In genomic region chr3:152209177-152209966, GRCm38 (mm10) we compare ENCODE assay signal across 8 mouse cellular contexts. TPM values are rescaled to one million over a fixed set of nuclear protein-coding genes. Genes with fewer than 3 reads are reported as not detected.
DNase-seq lines count a peak whose midpoint lies in the region; ATAC-seq and TF ChIP-seq lines count a peak whose summit lies in the region.

No protein-coding gene starts in this region.

- H3K36me3 ChIP-seq in ES-E14 (ENCODE audit: control insufficient read depth, insufficient read depth, low read length, poor library complexity, severe bottlenecking) = peaks cover 12% of the 10 kb centered on the region
- H3K36me3 ChIP-seq in embryonic facial prominence, embryonic 15.5 days = peaks cover 5% of the 10 kb centered on the region; the same call in 1 of the 2 replicates
- no peaks in the 10 kb centered on the region for H3K36me3 ChIP-seq in hindbrain, embryonic 15.5 days
- H3K36me3 ChIP-seq in lung, postnatal 0 days (ENCODE audit: insufficient read depth, low read length) = no peaks in the 10 kb centered on the region

- ATAC-seq in embryonic facial prominence, embryonic 15.5 days (ENCODE audit: insufficient number of reproducible peaks, low FRiP score, low TSS enrichment, low read depth) = peak; percentile 5; the same call in 1 of the 2 replicates
- peak; percentile 40 for ATAC-seq in hindbrain, embryonic 15.5 days (ENCODE audit: low FRiP score, low read depth)
- peak; percentile 29 for ATAC-seq in lung, postnatal 0 days

- H3K4me3 ChIP-seq in ES-E14 (ENCODE audit: insufficient read depth in 1 of 2, low read depth in 1 of 2, low read length in 2 of 2, poor library complexity in 1 of 2, severe bottlenecking in 1 of 2) = peak overlapping the region; percentile 81 to 98
- peak overlapping the region; percentile 93 for H3K4me3 ChIP-seq in embryonic facial prominence, embryonic 15.5 days (replicated peaks)
- H3K4me3 ChIP-seq in hindbrain, embryonic 15.5 days = peak overlapping the region; percentile 99
- H3K4me3 ChIP-seq in lung, postnatal 0 days (ENCODE audit: low read depth, low read length) = peak overlapping the region; percentile 84

- DNase-seq in heart, adult 18-20 months = peak; percentile 51 to 71
- no peak for DNase-seq in heart, postnatal 4 days
- no peak for DNase-seq in ES-E14 (ENCODE audit: low read depth, low spot score)
- DNase-seq in lung, postnatal 0 days (ENCODE audit: low spot score) = peak; percentile 81
- DNase-seq in skeletal muscle tissue, adult 2 months (ENCODE audit: low read depth, low spot score) = peak; percentile 64
- no peak for DNase-seq in cerebellum, postnatal 25 days

- H3K27me3 ChIP-seq in embryonic facial prominence, embryonic 15.5 days = no peaks in the 10 kb centered on the region
- H3K27me3 ChIP-seq in hindbrain, embryonic 15.5 days = no peaks in the 10 kb centered on the region
- no peaks in the 10 kb centered on the region for H3K27me3 ChIP-seq in lung, postnatal 0 days (replicated peaks; ENCODE audit: insufficient read depth, low read length)

- peak overlapping the region; percentile 93 for H3K27ac ChIP-seq in ES-E14 (ENCODE audit: insufficient read depth, low read depth, low read length, poor library complexity, severe bottlenecking)
- peak overlapping the region; percentile 100 for H3K27ac ChIP-seq in embryonic facial prominence, embryonic 15.5 days (replicated peaks)
- peak overlapping the region; percentile 100 for H3K27ac ChIP-seq in hindbrain, embryonic 15.5 days (replicated peaks)
- H3K27ac ChIP-seq in lung, postnatal 0 days (ENCODE audit: low read length) = peak overlapping the region; percentile 97

- H3K9me3 ChIP-seq in ES-E14 (ENCODE audit: control insufficient read depth, insufficient read depth, low read depth, low read length) = no peaks in the 10 kb centered on the region
- H3K9me3 ChIP-seq in embryonic facial prominence, embryonic 15.5 days (replicated peaks) = no peaks in the 10 kb centered on the region
- no peaks in the 10 kb centered on the region for H3K9me3 ChIP-seq in hindbrain, embryonic 15.5 days
- H3K9me3 ChIP-seq in lung, postnatal 0 days (ENCODE audit: low read length) = no peaks in the 10 kb centered on the region

- in situ Hi-C loops in ES-E14 (cut with MboI; ENCODE audit: low sequenced_read_pairs in 2 of 2, unreplicated experiment in 2 of 2) = loop anchor here in 1 of 2 experiments (10.0 kb wide), 1 partner anchor 95 kb away; no protein-coding TSS in a partner anchor

- 0 out of 2 replicates have a peak, but pooled peaks have one; percentile 11 for TF ChIP-seq CTCF in lung, postnatal 0 days (IDR thresholded peaks at IDR 0.05)

- TF ChIP-seq EP300 in lung, postnatal 0 days (IDR thresholded peaks at IDR 0.05) = no peak

- peaks cover 6 to 8% of the 10 kb centered on the region in 2 experiments; a peak in 3 of 4 replicates for H3K4me1 ChIP-seq in ES-E14 (ENCODE audit: control insufficient read depth in 2 of 2, insufficient read depth in 2 of 2, low read length in 2 of 2, poor library complexity in 1 of 2)
- peaks cover 28% of the 10 kb centered on the region for H3K4me1 ChIP-seq in embryonic facial prominence, embryonic 15.5 days
- H3K4me1 ChIP-seq in hindbrain, embryonic 15.5 days (replicated peaks) = peaks cover 28% of the 10 kb centered on the region
- H3K4me1 ChIP-seq in lung, postnatal 0 days (ENCODE audit: insufficient read depth, low read depth, low read length) = peaks cover 9% of the 10 kb centered on the region

- peak overlapping the region; percentile 65 for H3K4me2 ChIP-seq in embryonic facial prominence, embryonic 15.5 days (replicated peaks)
- H3K4me2 ChIP-seq in hindbrain, embryonic 15.5 days = peak overlapping the region; percentile 77
- H3K4me2 ChIP-seq in lung, postnatal 0 days (replicated peaks; ENCODE audit: low read depth, low read length) = peak overlapping the region; percentile 63

- peak overlapping the region; percentile 100 for H3K9ac ChIP-seq in ES-E14 (ENCODE audit: insufficient read depth, low read depth, low read length, poor library complexity, severe bottlenecking)
- H3K9ac ChIP-seq in embryonic facial prominence, embryonic 15.5 days = peak overlapping the region; percentile 98
- H3K9ac ChIP-seq in hindbrain, embryonic 15.5 days = peak overlapping the region; percentile 100
- H3K9ac ChIP-seq in lung, postnatal 0 days (replicated peaks; ENCODE audit: low read depth) = peak overlapping the region; percentile 99

- WGBS in embryonic facial prominence, embryonic 15.5 days = 4% methylated on average over 25 of the region's 25 CpGs
- WGBS in hindbrain, embryonic 15.5 days = 7% methylated on average over 25 of the region's 25 CpGs
- 2% methylated on average over 25 of the region's 25 CpGs for WGBS in lung, postnatal 0 days

TF ChIP-seq in ES-E14, 5 proteins besides CTCF, POLR2A, EP300 and RAD21:
- TF ChIP-seq ZNF384 (IDR thresholded peaks at IDR 0.05; ENCODE audit: low read depth, low read length) = no peak
- no peak for TF ChIP-seq CHD2 (IDR thresholded peaks at IDR 0.05; ENCODE audit: low read depth, low read length)
- no peak for TF ChIP-seq MAFK (IDR thresholded peaks at IDR 0.05; ENCODE audit: insufficient read depth, low read depth, low read length)
- no peak for TF ChIP-seq HCFC1 (IDR thresholded peaks at IDR 0.05; ENCODE audit: borderline replicate concordance, insufficient read depth, low read length)
- TF ChIP-seq ZC3H11A (IDR thresholded peaks at IDR 0.05; ENCODE audit: borderline replicate concordance, low read depth, low read length) = no peak
TF ChIP-seq in ES-E14: peak in this region for 0.

RNA-seq across cellular contexts. Expression of gene Dnajb4, which starts 0.7 kb away (rescaled TPM):
- total RNA-seq in heart, adult 18-20 months (2021) = 100 to 1,000 TPM; 118 to 137 TPM
- 10 to 100 TPM; 58.3 to 62.3 TPM for total RNA-seq in heart, postnatal 4 days (2021)
- total RNA-seq in ES-E14 (2012; rRNA removed) = 5.9 and 8.6 TPM in 2 replicates
- 33.8 and 34.2 TPM in 2 replicates for polyA plus RNA-seq in embryonic facial prominence, embryonic 15.5 days (2015; fragmentation: Nextera tagmentation; extraction: Ambion mirVana)
- 42.4 and 42.5 TPM in 2 replicates for polyA plus RNA-seq in hindbrain, embryonic 15.5 days (2015; fragmentation: Nextera tagmentation; extraction: Ambion mirVana)
- polyA plus RNA-seq in lung, postnatal 0 days (2015; fragmentation: Nextera tagmentation; extraction: Ambion mirVana) = 54.0 and 58.7 TPM in 2 replicates

RNA-seq across cellular contexts. Expression of gene Fubp1, which starts 0.8 kb away (rescaled TPM):
- total RNA-seq in heart, adult 18-20 months (2021) = 10 to 100 TPM; 51.2 to 52.5 TPM
- total RNA-seq in heart, postnatal 4 days (2021) = 100 to 1,000 TPM in 1 of 2 experiments, 10 to 100 TPM in 1; 99.9 to 108 TPM
- total RNA-seq in ES-E14 (2012; rRNA removed) = 242 and 244 TPM in 2 replicates
- polyA plus RNA-seq in embryonic facial prominence, embryonic 15.5 days (2015; fragmentation: Nextera tagmentation; extraction: Ambion mirVana) = 202 and 211 TPM in 2 replicates
- 201 and 208 TPM in 2 replicates for polyA plus RNA-seq in hindbrain, embryonic 15.5 days (2015; fragmentation: Nextera tagmentation; extraction: Ambion mirVana)
- 74.9 and 95.5 TPM in 2 replicates for polyA plus RNA-seq in lung, postnatal 0 days (2015; fragmentation: Nextera tagmentation; extraction: Ambion mirVana)

RNA-seq across cellular contexts. Expression of gene Gipc2, which starts 43.3 kb away (rescaled TPM):
- total RNA-seq in heart, adult 18-20 months (2021) = 1 to 10 TPM; 4.4 to 5.0 TPM
- total RNA-seq in heart, postnatal 4 days (2021) = 1 to 10 TPM; 3.5 to 4.6 TPM
- total RNA-seq in ES-E14 (2012; rRNA removed) = 0.76 and 0.95 TPM in 2 replicates
- 4.5 and 8.6 TPM in 2 replicates for polyA plus RNA-seq in embryonic facial prominence, embryonic 15.5 days (2015; fragmentation: Nextera tagmentation; extraction: Ambion mirVana)
- 13.5 and 13.7 TPM in 2 replicates for polyA plus RNA-seq in hindbrain, embryonic 15.5 days (2015; fragmentation: Nextera tagmentation; extraction: Ambion mirVana)
- polyA plus RNA-seq in lung, postnatal 0 days (2015; fragmentation: Nextera tagmentation; extraction: Ambion mirVana) = 86.3 and 107 TPM in 2 replicates

RNA-seq across cellular contexts. Expression of gene Nexn, which starts 56.8 kb away (rescaled TPM):
- total RNA-seq in heart, adult 18-20 months (2021) = 100 to 1,000 TPM; 321 to 331 TPM
- 100 to 1,000 TPM; 281 to 301 TPM for total RNA-seq in heart, postnatal 4 days (2021)
- total RNA-seq in ES-E14 (2012; rRNA removed) = 2.6 and 3.1 TPM in 2 replicates
- 23.5 and 27.2 TPM in 2 replicates for polyA plus RNA-seq in embryonic facial prominence, embryonic 15.5 days (2015; fragmentation: Nextera tagmentation; extraction: Ambion mirVana)
- polyA plus RNA-seq in hindbrain, embryonic 15.5 days (2015; fragmentation: Nextera tagmentation; extraction: Ambion mirVana) = 1.4 and 1.8 TPM in 2 replicates
- 39.9 and 47.1 TPM in 2 replicates for polyA plus RNA-seq in lung, postnatal 0 days (2015; fragmentation: Nextera tagmentation; extraction: Ambion mirVana)

Comparison
In these comparisons a context has a peak if more than half of its experiments do, and no peak if none do; other contexts are left out.
1. DNase-seq: peak in heart, adult 18-20 months (2 of 2), lung, postnatal 0 days (single experiment) and skeletal muscle tissue, adult 2 months (single experiment); none in heart, postnatal 4 days (single experiment), ES-E14 (single experiment) and cerebellum, postnatal 25 days (0 of 2).
2. Peak in every context shown above with its lines, with median percentiles within 50 percentile points of each other: H3K27ac ChIP-seq, H3K4me3 ChIP-seq, H3K9ac ChIP-seq, ATAC-seq and H3K4me2 ChIP-seq.